Mouse (Mus musculus) cerebellum, adult 2 months (tissue): ENCODE measurements at regions not wholly inside any gene's neighbourhood (a gene's known extent, or its start where the extent isn't known, plus 50 kb on each side); places are given as distances from the start of the nearest gene placed in this dataset.

ENCODE experiments used
- DNase-seq, 2 experiments: peaks; one replicate each; pipeline ENCODE4 v3.0.0; 2021
- H3K27ac ChIP-seq: fragments of 200-500 bp; 2 replicates; pipeline ENCODE4 v1.5.1; 2012; ENCODE audit warnings: low read length, control low read depth, inconsistent platforms; ENCODE audit not compliant: insufficient read depth
- H3K27me3 ChIP-seq: fragments of 200-500 bp; 2 replicates; pipeline ENCODE4 v1.6.1; 2012; ENCODE audit warnings: inconsistent platforms, mild to moderate bottlenecking, low read length, moderate library complexity; ENCODE audit not compliant: control insufficient read depth, insufficient read depth
- H3K4me1 ChIP-seq: fragments of 200-500 bp; 2 replicates; pipeline ENCODE4 v1.6.1; 2011; ENCODE audit warnings: low read length; ENCODE audit not compliant: control insufficient read depth, insufficient read depth
- H3K4me3 ChIP-seq: fragments of 200-500 bp; replicated peaks from 2 replicates; pipeline ENCODE3; 2011; ENCODE audit warnings: mild to moderate bottlenecking, low read depth, low read length, control low read depth; ENCODE audit not compliant: insufficient read depth
- CTCF ChIP-seq: fragments of 200-500 bp; IDR thresholded peaks from 2 replicates; pipeline ENCODE4 v1.5.1; 2011; ENCODE audit warnings: low read depth, mild to moderate bottlenecking, control low read depth, low read length, moderate library complexity, borderline replicate concordance; ENCODE audit not compliant: insufficient read depth
- POLR2A ChIP-seq: fragments of 200-500 bp; IDR thresholded peaks from 2 replicates; pipeline ENCODE4 v1.6.1; 2011; ENCODE audit warnings: low read length, control low read depth, borderline replicate concordance; ENCODE audit not compliant: insufficient read depth
- WGBS: fragments of 180-500 bp; shearing (Covaris S2); methylation state at CpG from one replicate; pipeline ENCODE4 v1.1.7; 2018; 5-methylcytosine and 5-hydroxymethylcytosine counted together

DNA sequence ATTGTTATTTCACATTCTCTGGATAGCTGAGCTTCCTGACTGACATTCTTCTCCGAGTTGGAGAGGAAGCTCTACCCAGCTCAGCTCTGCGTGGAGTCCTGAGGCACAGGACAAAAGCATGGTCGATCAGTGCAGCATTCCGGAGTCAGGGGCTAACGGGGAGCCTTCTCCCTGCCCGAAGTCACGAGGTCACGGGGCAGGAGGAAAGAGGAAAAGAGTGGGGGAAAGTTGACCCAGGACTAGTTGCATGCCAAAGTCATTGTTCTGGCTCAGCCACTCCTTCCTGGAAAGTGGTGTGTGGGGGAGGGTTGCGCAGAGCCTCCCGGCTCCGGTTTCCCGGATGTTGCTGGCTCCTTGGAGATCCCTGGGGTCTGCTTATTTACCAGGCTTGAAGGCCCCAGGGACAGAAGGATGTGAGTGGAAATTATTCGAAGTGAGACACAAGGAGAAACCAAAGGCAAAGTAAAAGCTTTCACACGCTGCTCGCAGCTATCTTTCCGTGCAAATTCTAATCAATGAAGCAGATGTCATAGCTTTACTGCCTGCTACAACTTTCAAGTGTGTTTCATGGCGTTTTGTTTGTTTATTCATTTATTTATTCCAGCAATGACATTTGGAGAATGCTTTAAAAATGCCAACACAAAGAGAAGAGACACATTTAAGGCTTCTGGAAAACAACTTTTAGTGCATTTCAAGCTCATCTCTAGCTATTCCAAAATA, 221.8 kb downstream of the Fam43a start:
- no peaks in the 10 kb centered on the region; the same call in 1 of the 2 replicates for H3K27me3 ChIP-seq
- WGBS: 15% methylated on average over 17 of the region's 17 CpGs
- H3K4me1 ChIP-seq: no peaks in the 10 kb centered on the region; the same call in 1 of the 2 replicates
- peak in 1 of 2 experiments; percentile 3 for DNase-seq
- no peak overlapping the region for H3K27ac ChIP-seq
- H3K4me3 ChIP-seq: peak overlapping the region; percentile 29
- TF ChIP-seq POLR2A (no peak), CTCF (no peak)

GRCm38 (mm10) chr16:30821911-30822578, 222.5 kb downstream of the Fam43a start:
- DNase-seq: no peak
- no peaks in the 10 kb centered on the region; the same call in 1 of the 2 replicates for H3K4me1 ChIP-seq
- WGBS: 59% methylated on average over 13 of the region's 13 CpGs
- no peak for TF ChIP-seq CTCF
- TF ChIP-seq POLR2A: no peak
- H3K27ac ChIP-seq: no peak overlapping the region
- H3K4me3 ChIP-seq: no peak overlapping the region
- H3K27me3 ChIP-seq: no peaks in the 10 kb centered on the region; the same call in 1 of the 2 replicates

DNA sequence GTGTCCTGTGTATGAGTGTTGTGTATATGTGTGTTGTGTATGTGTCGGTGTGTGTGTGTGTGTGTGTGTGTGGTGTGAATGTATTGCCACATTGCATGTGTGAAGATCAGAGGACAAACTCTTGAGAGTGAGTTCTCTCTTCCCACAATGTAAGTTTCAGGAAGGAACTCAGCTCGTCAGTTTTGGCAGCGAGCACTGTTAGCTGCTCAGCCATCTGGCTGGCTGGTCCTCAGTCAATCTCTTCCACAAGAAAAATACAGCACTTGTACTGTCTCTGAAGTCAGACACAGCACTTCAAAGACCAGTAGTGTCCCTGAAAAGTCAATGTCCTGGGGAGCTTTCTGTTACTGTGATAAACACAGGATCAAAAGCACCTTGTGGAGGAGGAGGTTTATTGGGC, 226.6 kb downstream of the Fam43a start:
- DNase-seq: peak; percentile 15 to 29
- TF ChIP-seq POLR2A: no peak
- no peak overlapping the region for H3K4me3 ChIP-seq
- no peaks in the 10 kb centered on the region; the same call in 1 of the 2 replicates for H3K4me1 ChIP-seq
- no peaks in the 10 kb centered on the region for H3K27me3 ChIP-seq
- no peak overlapping the region for H3K27ac ChIP-seq
- WGBS: 20% methylated on average over 3 of the region's 3 CpGs

- no peak for TF ChIP-seq CTCF
- no peak for TF ChIP-seq POLR2A
- no peak for DNase-seq
- Histone ChIP-seq H3K27ac (no peak overlapping the region), H3K4me1 (no peaks in the 10 kb centered on the region; the same call in 1 of the 2 replicates), H3K27me3 (no peaks in the 10 kb centered on the region), H3K4me3 (no peak overlapping the region)
- 81% methylated on average over 9 of the region's 9 CpGs for WGBS
Observed at GRCm38 (mm10) chr16:30827901-30828608, 228.5 kb downstream of the Fam43a start.

GRCm38 (mm10) chr16:30834561-30834960, 235.0 kb downstream of the Fam43a start:
- WGBS: 82% methylated on average over 3 of the region's 3 CpGs
- H3K4me1 ChIP-seq: no peaks in the 10 kb centered on the region
- no peak for DNase-seq
- TF ChIP-seq CTCF: no peak
- TF ChIP-seq POLR2A: no peak
- H3K4me3 ChIP-seq: no peak overlapping the region
- H3K27ac ChIP-seq: no peak overlapping the region
- no peaks in the 10 kb centered on the region for H3K27me3 ChIP-seq

DNA sequence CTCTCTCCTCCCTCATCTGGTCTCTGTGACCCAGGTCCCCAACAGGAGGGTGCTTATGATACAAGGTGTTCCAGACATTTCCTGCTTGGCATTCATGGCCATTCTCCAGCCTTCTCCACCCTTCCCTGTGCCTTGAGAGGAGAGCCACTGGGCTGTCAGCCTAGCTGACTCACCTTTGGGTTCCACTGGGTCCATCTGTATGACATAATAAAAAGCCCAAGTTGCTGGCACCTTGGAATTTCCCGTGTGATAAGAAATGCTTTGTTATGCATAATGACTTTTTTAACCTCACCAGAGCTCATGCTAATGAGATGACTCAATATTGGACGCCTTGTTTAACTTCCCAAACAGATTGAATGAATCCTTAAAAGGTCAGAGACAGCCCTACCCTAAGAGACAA, 236.2 kb downstream of the Fam43a start:
- no peak for DNase-seq
- H3K27ac ChIP-seq: no peak overlapping the region
- no peak for TF ChIP-seq CTCF
- TF ChIP-seq POLR2A: no peak
- H3K27me3 ChIP-seq: no peaks in the 10 kb centered on the region; the same call in 1 of the 2 replicates
- H3K4me3 ChIP-seq: no peak overlapping the region
- no peaks in the 10 kb centered on the region for H3K4me1 ChIP-seq
- 48% methylated on average over 2 of the region's 2 CpGs for WGBS

GRCm38 (mm10) chr16:30842831-30843230, 238.4 kb downstream of the Xxylt1 start:
- H3K4me1 ChIP-seq: no peaks in the 10 kb centered on the region
- WGBS: 36% methylated on average over 2 of the region's 2 CpGs
- H3K27ac ChIP-seq: no peak overlapping the region
- H3K4me3 ChIP-seq: no peak overlapping the region
- no peaks in the 10 kb centered on the region; the same call in 1 of the 2 replicates for H3K27me3 ChIP-seq
- no peak for DNase-seq
- TF ChIP-seq CTCF: no peak
- TF ChIP-seq POLR2A: no peak
